Mouse (Mus musculus) heart, embryonic 16.5 days (tissue): ENCODE data around the gene Cabp2. TPM values are rescaled to one million over a fixed set of nuclear protein-coding genes. Genes with fewer than 3 reads are reported as not detected.
"Not testable (repeated sequence)": the region's sequence is repeated elsewhere in the genome, so short reads cannot be mapped to it uniquely, and the experiment has no call there.

Experiments
- ATAC-seq: fragments of 200-750 bp; cut with Nextera tagmentation; replicated peaks from 2 replicates; pipeline ENCODE4 v1.8.0; 2017; ENCODE audit warnings: moderate number of reproducible peaks; ENCODE audit not compliant: insufficient read depth, low FRiP score; ENCODE audit errors: extremely low read depth
- H3K27ac ChIP-seq: fragments of 300-500 bp; sonication (generic); 2 replicates; pipeline ENCODE4 v1.5.1; 2014; ENCODE audit warnings: mild to moderate bottlenecking, low read length, control low read depth, moderate library complexity
- H3K27me3 ChIP-seq: fragments of 300-500 bp; sonication (generic); 2 replicates; pipeline ENCODE4 v1.6.1; 2014; ENCODE audit warnings: low read length, mixed read lengths; ENCODE audit not compliant: control insufficient read depth, insufficient read depth
- H3K36me3 ChIP-seq: fragments of 300-500 bp; sonication (generic); 2 replicates; pipeline ENCODE4 v1.6.1; 2014; ENCODE audit not compliant: control insufficient read depth, insufficient read depth
- H3K4me1 ChIP-seq: fragments of 300-500 bp; sonication (generic); 2 replicates; pipeline ENCODE4 v1.6.1; 2014; ENCODE audit warnings: low read length, mixed read lengths; ENCODE audit not compliant: control insufficient read depth, insufficient read depth
- H3K4me2 ChIP-seq: fragments of 300-500 bp; sonication (generic); 2 replicates; pipeline ENCODE4 v1.6.1; 2014; ENCODE audit warnings: low read depth, mild to moderate bottlenecking, control low read depth, low read length
- H3K4me3 ChIP-seq: fragments of 300-500 bp; sonication (generic); 2 replicates; pipeline ENCODE4 v1.5.1; 2014; ENCODE audit warnings: mild to moderate bottlenecking, control low read depth, low read length
- H3K9ac ChIP-seq: fragments of 300-500 bp; sonication (generic); 2 replicates; pipeline ENCODE4 v1.6.1; 2014; ENCODE audit warnings: low read length, control low read depth
- H3K9me3 ChIP-seq: fragments of 300-500 bp; sonication (generic); replicated peaks from 2 replicates; pipeline ENCODE4 v1.6.1; 2016; ENCODE audit warnings: low read length; ENCODE audit not compliant: control insufficient read depth
- WGBS: fragments of 180-500 bp; shearing (Covaris S2); extraction: QIAGEN DNeasy Blood & Tissue Kit; methylation state at CpG from one replicate; pipeline ENCODE4 v1.1.7; 2014; 5-methylcytosine and 5-hydroxymethylcytosine counted together
- polyA plus RNA-seq: library from polyadenylated mRNA; unstranded; fragments of >200 nt; fragmentation: Nextera tagmentation; extraction: Ambion mirVana; gene quantifications from 2 replicates; pipeline ENCODE4 v1.2.1, GENCODE M21; 2015

The Cabp2 gene
- polyA plus RNA-seq, 1 experiment from 2014 or later, result not detected

DNA sequence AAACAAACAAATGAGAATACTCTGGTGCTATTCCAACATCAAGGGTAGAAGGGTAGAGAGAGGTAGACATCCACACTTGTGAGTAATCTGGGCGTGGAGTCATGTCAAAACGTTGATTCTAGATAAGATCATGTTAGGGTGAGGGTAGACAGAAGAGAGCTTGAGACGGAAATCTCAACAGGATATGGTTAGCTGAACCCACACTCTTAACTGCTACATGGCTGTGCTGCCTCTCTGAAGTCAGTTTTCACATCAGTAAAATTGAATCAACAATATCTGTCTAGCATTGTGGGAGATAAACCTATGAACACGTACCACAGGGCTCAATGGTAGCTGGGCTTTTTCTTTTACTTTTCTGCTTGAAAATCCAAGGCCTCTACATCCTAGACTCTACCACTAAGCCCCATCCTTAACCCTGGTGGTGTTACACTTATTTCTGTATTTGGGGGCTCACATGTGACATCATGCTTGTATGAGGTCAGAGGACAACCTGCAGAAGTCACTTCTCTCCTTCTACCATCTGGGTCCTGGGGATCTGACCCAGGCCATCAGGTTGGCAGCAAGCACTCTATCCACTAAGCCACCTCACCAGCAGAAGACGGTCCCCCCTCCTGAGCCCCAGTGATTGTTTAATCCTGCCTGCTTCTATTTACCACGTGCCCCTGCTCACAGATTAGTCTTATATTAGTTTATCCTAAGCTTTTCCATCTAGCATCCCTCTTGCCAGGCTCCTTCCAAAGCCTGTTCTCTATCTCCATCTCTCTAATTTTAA, 38.5 kb downstream of the Cabp2 start:
- Histone ChIP-seq H3K27ac (no peak overlapping the region), H3K4me2 (peak overlapping the region; percentile 69), H3K27me3 (no peaks in the 10 kb centered on the region), H3K9ac (no peak overlapping the region), H3K4me1 (peaks cover 8% of the 10 kb centered on the region), H3K9me3 (no peaks in the 10 kb centered on the region), H3K4me3 (no peak overlapping the region), H3K36me3 (peaks cover 14% of the 10 kb centered on the region)
- no peak for ATAC-seq
- WGBS, result 75% methylated on average over 6 of the region's 6 CpGs

GRCm38 (mm10) chr19:4120496-4120895, 39.1 kb downstream of the Cabp2 start:
- Histone ChIP-seq H3K27ac (peak overlapping the region; percentile 43), H3K4me1 (peaks cover 10% of the 10 kb centered on the region), H3K9me3 (no peaks in the 10 kb centered on the region), H3K4me2 (peak overlapping the region; percentile 69), H3K36me3 (peaks cover 8% of the 10 kb centered on the region), H3K9ac (no peak overlapping the region), H3K4me3 (peak overlapping the region; percentile 63), H3K27me3 (no peaks in the 10 kb centered on the region)
- ATAC-seq, result no peak
- WGBS, result 91% methylated on average over 2 of the region's 2 CpGs

DNA sequence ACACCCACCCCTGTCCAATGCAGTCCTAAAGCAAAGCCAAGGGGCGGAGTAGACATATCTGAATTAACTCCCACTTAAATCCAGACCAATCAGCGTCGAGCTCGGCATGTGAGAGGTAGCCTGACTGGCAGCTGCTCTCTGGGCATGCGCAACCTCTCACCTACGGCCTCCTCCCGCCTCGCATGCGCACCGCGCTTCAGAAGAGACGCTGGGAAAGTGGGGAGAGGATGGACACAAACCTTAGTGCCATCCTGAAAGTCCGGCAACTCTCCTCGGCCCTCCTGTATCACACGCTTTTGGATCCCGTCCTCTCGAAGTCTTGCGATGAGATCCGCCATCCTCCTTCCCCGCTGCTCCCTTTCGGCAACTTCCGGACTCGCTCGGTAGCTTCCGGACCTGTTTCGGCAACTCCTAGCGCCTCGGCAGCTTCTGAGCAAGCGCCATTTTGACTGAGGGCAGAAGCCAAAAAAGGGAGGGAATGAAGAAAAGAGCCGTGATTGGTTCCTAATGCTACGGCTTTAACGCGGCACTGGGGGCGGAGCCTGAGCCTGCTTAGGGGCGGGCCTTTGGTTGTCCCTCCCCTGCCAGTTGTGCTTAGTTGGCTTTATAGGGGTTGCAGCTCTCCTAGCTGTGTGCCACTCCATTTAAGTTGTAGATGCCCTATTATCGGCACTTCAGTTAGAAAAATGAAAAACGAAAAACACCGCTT, 39.9 kb downstream of the Cabp2 start:
- Histone ChIP-seq H3K9me3 (no peaks in the 10 kb centered on the region), H3K27ac (peak overlapping the region; percentile 80), H3K36me3 (0 out of 2 replicates have a peak, but pooled peaks cover 3% of the 10 kb centered on the region), H3K4me1 (peaks cover 10% of the 10 kb centered on the region), H3K4me2 (peak overlapping the region; percentile 69), H3K4me3 (peak overlapping the region; percentile 63), H3K27me3 (no peaks in the 10 kb centered on the region), H3K9ac (peak overlapping the region; percentile 72)
- peak; percentile 68 for ATAC-seq
- 3% methylated on average over 38 of the region's 38 CpGs for WGBS

GRCm38 (mm10) chr19:4121896-4122295, 40.5 kb downstream of the Cabp2 start:
- H3K4me3 ChIP-seq, result 0 out of 2 replicates have a peak overlapping the region, but pooled peaks have one; percentile 63
- H3K36me3 ChIP-seq, ATAC-seq, H3K9me3 ChIP-seq, H3K27me3 ChIP-seq, H3K27ac ChIP-seq, H3K9ac ChIP-seq: not testable (repeated sequence)
- WGBS, result 49% methylated on average over 6 of the region's 6 CpGs
- peak overlapping the region; percentile 69 for H3K4me2 ChIP-seq
- peaks cover 16% of the 10 kb centered on the region for H3K4me1 ChIP-seq

GRCm38 (mm10) chr19:4122411-4123370, 41.3 kb downstream of the Cabp2 start:
- no peak for ATAC-seq
- 0 out of 2 replicates have a peak, but pooled peaks cover 2% of the 10 kb centered on the region for H3K36me3 ChIP-seq
- H3K27ac ChIP-seq, result no peak overlapping the region
- no peak overlapping the region for H3K4me3 ChIP-seq
- H3K9ac ChIP-seq, result no peak overlapping the region
- no peaks in the 10 kb centered on the region for H3K27me3 ChIP-seq
- WGBS, result 79% methylated on average over 7 of the region's 7 CpGs
- H3K4me2 ChIP-seq, result no peak overlapping the region
- peaks cover 21% of the 10 kb centered on the region for H3K4me1 ChIP-seq
- H3K9me3 ChIP-seq, result no peaks in the 10 kb centered on the region

- Histone ChIP-seq H3K4me1 (peaks cover 22% of the 10 kb centered on the region), H3K4me3 (no peak overlapping the region), H3K4me2 (no peak overlapping the region), H3K9ac (no peak overlapping the region), H3K27ac (no peak overlapping the region), H3K36me3 (peaks cover 8% of the 10 kb centered on the region), H3K27me3 (no peaks in the 10 kb centered on the region), H3K9me3 (no peaks in the 10 kb centered on the region)
- no peak for ATAC-seq
- 76% methylated on average over 4 of the region's 4 CpGs for WGBS
These were observed 43.1 kb downstream of the Cabp2 start for GRCm38 (mm10) chr19:4124432-4124831.

DNA sequence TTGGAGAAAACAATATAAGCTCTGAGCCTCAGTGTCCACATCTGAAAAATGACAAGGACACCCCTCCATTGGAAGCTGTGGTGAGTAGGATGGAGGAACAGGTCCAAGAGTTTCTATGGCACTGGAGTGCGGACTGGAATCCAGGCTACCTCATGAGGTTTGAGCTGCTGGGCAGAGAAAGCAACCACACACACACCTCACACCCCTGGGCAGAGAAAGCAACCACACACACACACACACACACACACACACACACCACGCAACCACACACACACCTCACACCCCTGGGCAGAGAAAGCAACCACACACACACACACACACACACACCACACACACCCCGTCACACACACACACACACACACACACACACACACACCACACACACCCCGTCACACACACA, 43.9 kb downstream of the Cabp2 start:
- not testable (repeated sequence) for H3K36me3 ChIP-seq, H3K27ac ChIP-seq, H3K9me3 ChIP-seq, H3K27me3 ChIP-seq
- Histone ChIP-seq H3K4me1 (peaks cover 30% of the 10 kb centered on the region), H3K9ac (peak overlapping the region; percentile 56), H3K4me3 (peak overlapping the region; percentile 67), H3K4me2 (peak overlapping the region; percentile 57)
- ATAC-seq, result peak; percentile 25
- 13% methylated on average over 3 of the region's 4 CpGs for WGBS

GRCm38 (mm10) chr19:4125741-4126696, 44.6 kb downstream of the Cabp2 start, which contains the start of gene Aip:
Aip (minus strand) TSS chr19:4125858.
- no peaks in the 10 kb centered on the region for H3K27me3 ChIP-seq
- H3K4me1 ChIP-seq, result peaks cover 22% of the 10 kb centered on the region
- peak; percentile 94 for ATAC-seq
- 1% methylated on average over 64 of the region's 64 CpGs for WGBS
- H3K9me3 ChIP-seq, result no peaks in the 10 kb centered on the region
- H3K9ac ChIP-seq, result peak within 1 kb of the TSS; percentile 78
- H3K36me3 ChIP-seq, result peaks cover 8% of the 10 kb centered on the region
- H3K27ac ChIP-seq, result peak within 1 kb of the TSS; percentile 25
- peak within 1 kb of the TSS; percentile 72 for H3K4me2 ChIP-seq
- H3K4me3 ChIP-seq, result peak within 1 kb of the TSS; percentile 67
